Mouse (Mus musculus) MEL (cell line): ENCODE measurements around the gene Ptk7.

Experiments
- CTCF ChIP-seq, 3 experiments: IDR thresholded peaks in 2 of 3; conservative IDR thresholded peaks in 1 of 3; 2 replicates each; pipeline ENCODE4 v1.5.1; 2011 to 2012; ENCODE audit warnings: low read length in 3 of 3, low read depth in 2 of 3, mild to moderate bottlenecking in 2 of 3, improper control_type of control experiment in 1 of 3, inconsistent platforms in 1 of 3, mixed read lengths in 1 of 3, moderate library complexity in 1 of 3; ENCODE audit not compliant: control insufficient read depth in 1 of 3, insufficient read depth in 1 of 3, poor library complexity in 1 of 3, severe bottlenecking in 1 of 3
- GATA1 ChIP-seq: IDR thresholded peaks from 2 replicates; pipeline ENCODE4 v1.6.1; 2011; ENCODE audit warnings: low read depth, low read length, improper control_type of control experiment
- JUND ChIP-seq: IDR thresholded peaks from 2 replicates; pipeline ENCODE4 v1.6.1; 2011; ENCODE audit warnings: low read depth, mild to moderate bottlenecking, improper control_type of control experiment, low read length
- MYC ChIP-seq: IDR thresholded peaks from 2 replicates; pipeline ENCODE4 v1.6.1; 2011; ENCODE audit warnings: low read depth, mild to moderate bottlenecking, low read length, improper control_type of control experiment, moderate library complexity
- NRF1 ChIP-seq: IDR thresholded peaks from 2 replicates; pipeline ENCODE4 v1.6.1; 2014; ENCODE audit warnings: low read depth, mild to moderate bottlenecking, inconsistent platforms, low read length, improper control_type of control experiment, moderate library complexity; ENCODE audit not compliant: poor library complexity, insufficient read depth, severe bottlenecking
- POLR2A ChIP-seq, 2 experiments: IDR thresholded peaks; 2 replicates each; pipeline ENCODE4 v1.6.1; 2011 to 2012; ENCODE audit warnings: low read length in 2 of 2, mild to moderate bottlenecking in 2 of 2, control low read depth in 1 of 2, improper control_type of control experiment in 1 of 2, low read depth in 1 of 2, moderate library complexity in 1 of 2; ENCODE audit not compliant: control insufficient read depth in 1 of 2, insufficient read depth in 1 of 2, poor library complexity in 1 of 2
- POLR2AphosphoS5 ChIP-seq: IDR thresholded peaks from 2 replicates; pipeline ENCODE4 v1.6.1; 2012; ENCODE audit warnings: low read depth, borderline replicate concordance, mild to moderate bottlenecking, inconsistent platforms, low read length, moderate library complexity, mixed read lengths
- SIN3A ChIP-seq: IDR thresholded peaks from 2 replicates; pipeline ENCODE4 v1.6.1; 2012; ENCODE audit warnings: low read length, improper control_type of control experiment, inconsistent platforms
- TBP ChIP-seq: IDR thresholded peaks from 2 replicates; pipeline ENCODE4 v1.8.0; 2011; ENCODE audit warnings: low read depth, low read length, improper control_type of control experiment
- USF1 ChIP-seq: IDR thresholded peaks from 2 replicates; pipeline ENCODE4 v1.6.1; 2014; ENCODE audit warnings: low read depth, mild to moderate bottlenecking, inconsistent platforms, low read length, improper control_type of control experiment, moderate library complexity
- ZC3H11A ChIP-seq: IDR thresholded peaks from 2 replicates; pipeline ENCODE4 v1.6.1; 2012; ENCODE audit warnings: low read depth, mild to moderate bottlenecking, inconsistent platforms, low read length, improper control_type of control experiment
- ZMIZ1 ChIP-seq: IDR thresholded peaks from 2 replicates; pipeline ENCODE4 v1.6.1; 2012; ENCODE audit warnings: low read depth, mild to moderate bottlenecking, inconsistent platforms, low read length, improper control_type of control experiment, moderate library complexity

GRCm38 (mm10) chr17:46549642-46550041 lies 79.7 kb downstream of the Ptk7 start:
- TF ChIP-seq POLR2AphosphoS5: no peak
- no peak for TF ChIP-seq USF1
- TF ChIP-seq JUND: no peak
- no peak for TF ChIP-seq ZMIZ1
- TF ChIP-seq POLR2A (IDR thresholded peaks at IDR 0.05; ENCODE audit: control insufficient read depth in 1 of 2, insufficient read depth in 1 of 2, low read depth in 1 of 2, low read length in 2 of 2, poor library complexity in 1 of 2): no peak
- no peak for TF ChIP-seq CTCF (IDR thresholded peaks at IDR 0.05 in 2 of 3, conservative IDR thresholded peaks at IDR 0.05 in 1 of 3; ENCODE audit: control insufficient read depth in 1 of 3, insufficient read depth in 1 of 3, low read depth in 2 of 3, low read length in 3 of 3, poor library complexity in 1 of 3, severe bottlenecking in 1 of 3)
- no peak for TF ChIP-seq TBP
- TF ChIP-seq GATA1: no peak
- TF ChIP-seq SIN3A: no peak
- TF ChIP-seq ZC3H11A: no peak
- TF ChIP-seq NRF1: no peak
- no peak for TF ChIP-seq MYC
